In the genomic region with DNA sequence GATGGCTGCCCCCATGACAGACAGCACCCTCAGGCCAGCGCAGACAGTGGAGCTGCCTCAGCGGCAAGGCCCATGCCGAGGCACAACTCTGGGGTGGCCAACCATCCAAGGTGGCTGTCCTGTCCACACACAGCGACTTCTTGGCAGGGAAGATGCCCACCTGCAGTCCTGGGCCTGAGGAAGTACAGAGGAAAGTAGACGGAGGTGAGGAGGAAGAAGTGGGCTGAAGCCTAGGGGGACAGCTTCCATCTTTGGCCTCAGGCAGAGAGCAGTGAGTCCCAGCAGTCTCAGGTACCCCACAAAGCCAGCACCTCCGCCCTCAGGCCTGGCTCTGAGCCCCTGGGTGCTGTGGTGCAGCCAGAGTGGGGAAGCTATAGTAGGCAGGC, we compare ENCODE assay signal across 9 mouse cellular contexts. TPM values are rescaled to one million over a fixed set of nuclear protein-coding genes. Genes with fewer than 3 reads are reported as not detected.
DNase-seq lines count a peak whose midpoint lies in the region; ATAC-seq lines count a peak whose summit lies in the region.
"Had no signal": no experiment of that assay in that cellular context is flagged by ENCODE, and none has a peak within 500 bp of the region (broad histone marks: within the 10 kb centered on the region; RNA-seq: fewer than 3 reads in every experiment).

No protein-coding gene starts in this region.

- 85% methylated on average over 6 of the region's 6 CpGs for WGBS in heart, embryonic 14.5 days
- WGBS in hindbrain, embryonic 12.5 days = 76% methylated on average over 6 of the region's 6 CpGs
- 76% methylated on average over 6 of the region's 6 CpGs for WGBS in midbrain, embryonic 14.5 days

- DNase-seq in heart, postnatal 36 days = no peak
- peak; percentile 54 to 63 for DNase-seq in cerebellum, postnatal 10 days
- no peak for DNase-seq in midbrain, embryonic 14.5 days
- no peak for DNase-seq in thymus, postnatal 4 days
- no peak for DNase-seq in urinary bladder, postnatal 25 days (ENCODE audit: low spot score)
- DNase-seq in layer of hippocampus, adult 9-11 months = no peak
- DNase-seq: adrenal gland, adult 8-10 months had no signal

- ATAC-seq in heart, embryonic 14.5 days (ENCODE audit: insufficient number of reproducible peaks, insufficient read depth, low FRiP score, low read depth) = no peak
- no peak for ATAC-seq in hindbrain, embryonic 12.5 days (ENCODE audit: low FRiP score)
- no peak for ATAC-seq in midbrain, embryonic 14.5 days (ENCODE audit: low FRiP score, low TSS enrichment)

- 0 out of 2 replicates have a peak overlapping the region, but pooled peaks have one; percentile 91 for H3K4me2 ChIP-seq in heart, embryonic 14.5 days (ENCODE audit: low read length)
- peak overlapping the region; percentile 68 for H3K4me2 ChIP-seq in hindbrain, embryonic 12.5 days (replicated peaks)
- H3K4me2 ChIP-seq in midbrain, embryonic 14.5 days (ENCODE audit: low read length) = peak overlapping the region; percentile 87

- peaks cover 10 to 17% of the 10 kb centered on the region in 2 experiments for H3K4me1 ChIP-seq in heart, embryonic 14.5 days (ENCODE audit: control insufficient read depth in 2 of 2, insufficient read depth in 2 of 2, low read length in 2 of 2)
- peaks cover 51% of the 10 kb centered on the region for H3K4me1 ChIP-seq in hindbrain, embryonic 12.5 days
- peaks cover 53% of the 10 kb centered on the region for H3K4me1 ChIP-seq in midbrain, embryonic 14.5 days (ENCODE audit: control insufficient read depth, insufficient read depth, low read length)

- no peaks in the 10 kb centered on the region for H3K9me3 ChIP-seq in heart, embryonic 14.5 days (ENCODE audit: control insufficient read depth, low read length)
- H3K9me3 ChIP-seq in hindbrain, embryonic 12.5 days (replicated peaks) = no peaks in the 10 kb centered on the region
- no peaks in the 10 kb centered on the region for H3K9me3 ChIP-seq in midbrain, embryonic 14.5 days (ENCODE audit: control insufficient read depth, low read length)

- no peak overlapping the region for H3K4me3 ChIP-seq in heart, embryonic 14.5 days (ENCODE audit: control insufficient read depth in 1 of 2, insufficient read depth in 1 of 2, low read depth in 1 of 2, low read length in 2 of 2)
- peak overlapping the region; percentile 77 for H3K4me3 ChIP-seq in hindbrain, embryonic 12.5 days
- peak overlapping the region; percentile 75 for H3K4me3 ChIP-seq in midbrain, embryonic 14.5 days (replicated peaks; ENCODE audit: low read depth, low read length)

- no peaks in the 10 kb centered on the region for H3K36me3 ChIP-seq in heart, embryonic 14.5 days (ENCODE audit: control insufficient read depth, insufficient read depth, low read length)
- peaks cover 7% of the 10 kb centered on the region; the same call in 1 of the 2 replicates for H3K36me3 ChIP-seq in hindbrain, embryonic 12.5 days
- peaks cover 4% of the 10 kb centered on the region; the same call in 1 of the 2 replicates for H3K36me3 ChIP-seq in midbrain, embryonic 14.5 days (ENCODE audit: control insufficient read depth, insufficient read depth, low read length)

- H3K9ac ChIP-seq in heart, embryonic 14.5 days (ENCODE audit: low read length) = no peak overlapping the region
- H3K9ac ChIP-seq in hindbrain, embryonic 12.5 days = peak overlapping the region; percentile 98
- H3K9ac ChIP-seq in midbrain, embryonic 14.5 days (replicated peaks; ENCODE audit: low read length) = peak overlapping the region; percentile 97

- intact Hi-C loops in heart, postnatal 36 days (cut with DNase I) = no loop called here

- no peak overlapping the region for H3K27ac ChIP-seq in heart, embryonic 14.5 days (replicated peaks in 1 of 2; ENCODE audit: control insufficient read depth in 1 of 2, insufficient read depth in 1 of 2, low read depth in 2 of 2, low read length in 2 of 2)
- H3K27ac ChIP-seq in hindbrain, embryonic 12.5 days = 0 out of 2 replicates have a peak overlapping the region, but pooled peaks have one; percentile 94
- peak overlapping the region; percentile 95 for H3K27ac ChIP-seq in midbrain, embryonic 14.5 days (replicated peaks; ENCODE audit: low read depth, low read length)

- H3K27me3 ChIP-seq in heart, embryonic 14.5 days (ENCODE audit: control insufficient read depth, insufficient read depth, low read length) = peaks cover 14% of the 10 kb centered on the region
- H3K27me3 ChIP-seq in hindbrain, embryonic 12.5 days = no peaks in the 10 kb centered on the region
- H3K27me3 ChIP-seq in midbrain, embryonic 14.5 days (ENCODE audit: control insufficient read depth, insufficient read depth, low read length) = no peaks in the 10 kb centered on the region

RNA-seq across cellular contexts. Expression of gene Enho, which starts 1.3 kb away (rescaled TPM):
- polyA plus RNA-seq in heart, embryonic 14.5 days (2014; fragmentation: Nextera tagmentation; extraction: Ambion mirVana) = 3.9 and 6.3 TPM in 2 replicates
- total RNA-seq in heart, postnatal 36 days (2021) = 1 to 10 TPM; 9.1 to 9.9 TPM
- 73.6 and 78.6 TPM in 2 replicates for polyA plus RNA-seq in hindbrain, embryonic 12.5 days (2016; fragmentation: Nextera tagmentation; extraction: Ambion mirVana)
- polyA plus RNA-seq in midbrain, embryonic 14.5 days (2014; fragmentation: Nextera tagmentation; extraction: Ambion mirVana) = 121 and 154 TPM in 2 replicates

RNA-seq across cellular contexts. Expression of gene Cntfr, which starts 58.1 kb away (rescaled TPM):
- 1.2 and 2.8 TPM in 2 replicates for polyA plus RNA-seq in heart, embryonic 14.5 days (2014; fragmentation: Nextera tagmentation; extraction: Ambion mirVana)
- 1 to 10 TPM; 2.6 to 3.8 TPM for total RNA-seq in heart, postnatal 36 days (2021)
- 28.8 and 35.9 TPM in 2 replicates for polyA plus RNA-seq in hindbrain, embryonic 12.5 days (2016; fragmentation: Nextera tagmentation; extraction: Ambion mirVana)
- 23.9 and 46.8 TPM in 2 replicates for polyA plus RNA-seq in midbrain, embryonic 14.5 days (2014; fragmentation: Nextera tagmentation; extraction: Ambion mirVana)

Comparison
In these comparisons a context has a peak if more than half of its experiments do, and no peak if none do; other contexts are left out.
1. H3K27ac ChIP-seq: peak in hindbrain, embryonic 12.5 days (single experiment) and midbrain, embryonic 14.5 days (single experiment); none in heart, embryonic 14.5 days (0 of 2).
2. H3K4me3 ChIP-seq: peak in hindbrain, embryonic 12.5 days (single experiment) and midbrain, embryonic 14.5 days (single experiment); none in heart, embryonic 14.5 days (0 of 2).
3. DNase-seq: peak in cerebellum, postnatal 10 days (2 of 2); none in heart, postnatal 36 days (0 of 2), midbrain, embryonic 14.5 days (single experiment), thymus, postnatal 4 days (single experiment), urinary bladder, postnatal 25 days (single experiment) and layer of hippocampus, adult 9-11 months (single experiment).
4. RNA of gene Enho, which starts 1.3 kb away (polyA plus RNA-seq): 121 to 154 TPM in midbrain, embryonic 14.5 days and 73.6 to 78.6 TPM in hindbrain, embryonic 12.5 days; 3.9 to 6.3 TPM in heart, embryonic 14.5 days; every median in the first group is over 10 times any median in the second.
5. Peak in every context shown above with its lines, with median percentiles within 50 percentile points of each other: H3K4me2 ChIP-seq.